Mouse (Mus musculus) testis, adult 2 months (tissue): ENCODE data around the gene Grb14.

ENCODE experiments used
- CTCF ChIP-seq: fragments of 200-500 bp; IDR thresholded peaks from 2 replicates; pipeline ENCODE4 v1.5.1; 2012; ENCODE audit warnings: low read depth, mild to moderate bottlenecking, inconsistent platforms, low read length, moderate library complexity; ENCODE audit not compliant: control insufficient read depth, insufficient read depth, insufficient replicate concordance
- POLR2A ChIP-seq: fragments of 200-500 bp; IDR thresholded peaks from 2 replicates; pipeline ENCODE4 v1.6.1; 2012; ENCODE audit warnings: low read depth, mild to moderate bottlenecking, inconsistent platforms, low read length, moderate library complexity; ENCODE audit not compliant: control insufficient read depth

DNA sequence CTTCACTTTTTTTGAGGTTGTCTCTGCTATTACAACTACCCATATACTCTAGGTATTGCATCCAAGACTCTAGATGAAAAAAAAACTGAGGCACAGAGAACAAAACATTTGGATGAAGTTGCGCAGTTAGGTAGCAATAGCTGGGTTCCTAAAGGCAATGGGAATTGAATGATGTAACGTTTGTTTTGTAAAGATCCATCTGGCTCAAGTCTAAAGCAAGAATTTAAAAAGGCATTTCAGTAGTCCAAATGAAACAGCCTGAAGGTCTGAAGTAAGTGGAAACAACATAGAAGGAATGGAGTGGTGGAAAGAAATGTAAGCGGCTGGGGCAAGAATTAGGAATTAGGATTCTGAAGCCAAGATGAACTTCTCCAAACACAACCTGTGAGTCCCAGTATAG is 26.0 kb upstream of the Grb14 start:
- TF ChIP-seq POLR2A (no peak), CTCF (no peak)
